Mouse (Mus musculus) E14TG2a.4 (cell line): ENCODE data around the gene Gm5114.
"Not testable (repeated sequence)": the region's sequence is repeated elsewhere in the genome, so short reads cannot be mapped to it uniquely, and the experiment has no call there.

Source experiments
- H3K27me3 ChIP-seq: 2 replicates; pipeline ENCODE4 v1.6.1; 2014; ENCODE audit warnings: low read length, control low read depth; ENCODE audit not compliant: insufficient read depth
- H3K36me3 ChIP-seq: 2 replicates; pipeline ENCODE4 v1.6.1; 2014; ENCODE audit warnings: low read length, control low read depth; ENCODE audit not compliant: insufficient read depth
- H3K4me1 ChIP-seq: replicated peaks from 2 replicates; pipeline ENCODE4 v1.6.1; 2014; ENCODE audit warnings: low read depth, low read length, control low read depth
- H3K4me3 ChIP-seq: replicated peaks from 2 replicates; pipeline ENCODE4 v1.5.1; 2014; ENCODE audit warnings: mild to moderate bottlenecking, low read length
- H3K9me3 ChIP-seq: 2 replicates; pipeline ENCODE4 v1.6.1; 2014; ENCODE audit warnings: low read length, control low read depth
- CTCF ChIP-seq: conservative IDR thresholded peaks from 2 replicates; pipeline ENCODE4 v1.5.1; 2014; ENCODE audit warnings: low read length
- NANOG ChIP-seq: IDR thresholded peaks from 2 replicates; pipeline ENCODE4 v1.6.1; 2014; ENCODE audit warnings: borderline replicate concordance, low read length, mixed read lengths
- POU5F1 ChIP-seq: IDR thresholded peaks from 2 replicates; pipeline ENCODE4 v1.6.1; 2014; ENCODE audit warnings: low read length, borderline replicate concordance

Gene Gm5114

DNA sequence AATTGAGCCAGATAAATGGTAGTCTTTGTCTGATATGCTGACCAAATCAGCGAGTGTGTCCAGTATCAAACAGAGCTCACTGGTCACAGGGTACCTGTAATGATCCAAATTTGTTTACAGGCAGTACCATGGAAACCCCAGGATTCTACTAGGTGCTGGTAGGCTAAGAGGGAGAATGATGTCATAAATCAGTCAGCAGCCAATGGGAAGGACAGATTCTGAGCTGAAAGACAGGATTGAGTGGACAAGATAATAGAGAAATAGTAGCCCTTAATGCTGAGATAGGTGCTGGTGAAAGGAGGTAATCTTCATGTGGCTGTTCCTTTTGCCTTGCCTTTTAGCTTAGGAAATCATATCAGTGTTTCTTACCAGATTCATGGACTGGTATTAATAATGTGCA lies at the start of gene Gm5114:
Gm5114 (minus strand) TSS at position 101 of the 400 bp plus-strand sequence.
- not testable (repeated sequence) for H3K4me1 ChIP-seq, H3K9me3 ChIP-seq, H3K27me3 ChIP-seq, H3K36me3 ChIP-seq, H3K4me3 ChIP-seq

DNA sequence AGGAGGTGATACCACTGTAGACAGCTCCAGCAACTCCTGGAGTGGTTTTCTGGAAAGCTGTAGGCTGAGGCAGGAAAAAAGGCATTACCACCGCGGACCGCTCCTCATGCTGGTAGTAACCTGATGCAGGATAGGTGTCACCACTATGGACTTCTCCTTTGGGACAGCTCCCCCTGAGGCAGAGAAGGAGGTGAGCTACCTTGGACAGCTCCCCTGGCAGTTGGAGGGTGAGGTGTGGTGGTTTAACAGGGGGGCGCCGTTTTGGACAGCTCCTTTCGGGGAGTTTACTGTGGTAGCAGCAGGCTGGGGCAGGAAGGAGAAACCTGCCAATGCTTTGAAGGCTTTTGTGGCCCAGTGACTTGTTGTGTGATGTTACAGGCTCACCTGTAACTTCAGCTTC lies 42.8 kb upstream of the Gm5114 start:
- Histone ChIP-seq H3K9me3 (no peaks in the 10 kb centered on the region), H3K4me1 (peaks cover 6% of the 10 kb centered on the region), H3K36me3 (no peaks in the 10 kb centered on the region), H3K27me3 (no peaks in the 10 kb centered on the region), H3K4me3 (no peak overlapping the region)
- no peak for TF ChIP-seq POU5F1
- TF ChIP-seq NANOG, result no peak
- no peak for TF ChIP-seq CTCF

DNA sequence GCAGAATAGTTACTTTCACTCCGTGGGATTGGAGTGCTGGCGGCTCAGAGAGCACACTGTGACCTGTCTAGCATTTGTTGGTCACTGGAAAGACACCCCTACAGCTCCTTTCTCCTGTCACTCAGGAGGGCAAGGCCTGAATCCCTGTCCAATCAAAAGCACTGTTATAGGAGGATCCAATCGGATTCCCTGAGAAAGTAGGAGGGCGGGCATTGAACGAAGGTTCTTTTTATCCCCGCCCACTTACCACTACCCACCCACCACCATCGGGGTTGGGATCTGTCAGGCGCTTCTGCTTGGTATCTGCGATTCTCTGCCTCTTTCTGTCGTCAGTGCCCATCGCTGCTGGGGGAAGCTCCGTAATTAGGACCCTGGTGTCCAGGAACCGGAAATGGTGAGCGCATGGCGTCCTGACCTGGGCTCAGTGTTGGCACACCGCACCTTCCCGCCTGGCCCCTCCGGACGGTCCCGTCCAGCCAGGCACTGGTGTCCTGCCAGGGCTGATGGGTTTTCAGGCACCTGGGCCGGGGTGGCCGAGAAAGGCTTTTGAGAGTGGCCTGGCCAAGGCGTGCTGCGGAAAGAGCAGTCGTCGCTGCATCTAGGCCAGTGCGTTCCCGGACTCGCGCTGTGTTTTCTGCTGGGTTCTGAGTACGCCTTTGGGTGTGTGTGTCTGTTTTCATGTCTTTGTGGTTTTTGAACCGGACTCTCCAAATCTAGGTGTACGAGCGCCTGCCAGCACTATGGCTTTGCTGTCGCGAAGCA lies 36.5 kb upstream of the Gm5114 start:
- Histone ChIP-seq H3K9me3 (peaks cover 7% of the 10 kb centered on the region; the same call in 1 of the 2 replicates), H3K4me1 (peaks cover 38% of the 10 kb centered on the region), H3K4me3 (peak overlapping the region; percentile 94), H3K27me3 (peaks cover 13% of the 10 kb centered on the region), H3K36me3 (no peaks in the 10 kb centered on the region)
- no peak for TF ChIP-seq POU5F1
- no peak for TF ChIP-seq NANOG

DNA sequence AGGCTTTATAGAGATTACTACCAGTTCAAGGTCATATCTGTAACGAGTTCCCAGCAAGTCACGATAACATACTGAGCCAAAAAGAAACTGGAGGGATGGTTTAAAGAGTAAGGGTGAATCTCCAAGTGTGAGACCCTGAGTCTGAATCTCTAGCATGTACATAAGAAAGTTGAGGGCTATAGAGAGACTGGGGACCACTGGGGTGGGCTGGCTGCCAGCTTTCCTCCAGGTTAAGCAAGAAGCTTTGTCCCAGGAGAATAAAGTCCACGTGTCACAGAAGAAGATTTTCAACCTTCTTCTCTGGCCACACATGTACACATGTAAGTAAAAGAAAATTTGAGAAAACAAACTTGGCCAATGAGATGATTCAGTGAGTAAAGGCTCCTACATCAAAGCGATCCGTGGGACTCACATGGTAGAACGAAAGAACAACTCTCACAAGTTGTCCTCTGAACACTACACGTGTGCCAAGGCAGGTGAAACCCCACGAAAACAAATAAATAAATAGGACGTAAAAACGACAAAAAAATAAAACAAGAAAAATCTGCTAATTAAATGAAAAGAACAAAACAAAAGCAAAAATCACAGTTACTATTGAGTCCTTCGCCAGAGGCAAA lies 35.8 kb upstream of the Gm5114 start:
- Histone ChIP-seq H3K4me1 (peaks cover 38% of the 10 kb centered on the region), H3K4me3 (peak overlapping the region; percentile 94), H3K9me3 (peaks cover 7% of the 10 kb centered on the region; the same call in 1 of the 2 replicates), H3K27me3 (peaks cover 13% of the 10 kb centered on the region), H3K36me3 (no peaks in the 10 kb centered on the region)
- TF ChIP-seq CTCF (no peak), NANOG (no peak), POU5F1 (no peak)

DNA sequence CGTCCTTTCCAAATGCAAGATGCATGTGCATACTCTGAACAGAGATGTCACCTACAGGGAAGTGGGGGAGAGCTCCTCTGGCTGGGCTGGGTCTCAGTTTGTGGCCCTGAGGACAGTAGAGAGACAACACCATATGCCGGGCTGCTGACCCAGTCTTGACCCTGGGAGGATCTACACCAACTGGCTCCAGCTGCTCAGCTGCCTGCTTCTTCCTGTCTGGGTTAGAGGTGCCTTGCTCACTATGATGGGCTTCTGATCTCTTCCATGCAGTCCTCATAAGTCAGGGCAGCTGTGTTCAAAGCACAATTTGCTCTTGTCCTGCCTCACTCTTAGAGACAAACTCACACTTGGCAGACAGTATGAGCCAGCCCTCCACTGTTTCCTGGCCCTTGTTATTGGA lies 28.3 kb upstream of the Gm5114 start:
- TF ChIP-seq POU5F1 (no peak), NANOG (no peak), CTCF (no peak)
- peaks cover 38% of the 10 kb centered on the region for H3K4me1 ChIP-seq
- no peaks in the 10 kb centered on the region for H3K36me3 ChIP-seq
- peaks cover 30% of the 10 kb centered on the region for H3K9me3 ChIP-seq
- H3K27me3 ChIP-seq, result peaks cover 13% of the 10 kb centered on the region
- H3K4me3 ChIP-seq, result no peak overlapping the region

DNA sequence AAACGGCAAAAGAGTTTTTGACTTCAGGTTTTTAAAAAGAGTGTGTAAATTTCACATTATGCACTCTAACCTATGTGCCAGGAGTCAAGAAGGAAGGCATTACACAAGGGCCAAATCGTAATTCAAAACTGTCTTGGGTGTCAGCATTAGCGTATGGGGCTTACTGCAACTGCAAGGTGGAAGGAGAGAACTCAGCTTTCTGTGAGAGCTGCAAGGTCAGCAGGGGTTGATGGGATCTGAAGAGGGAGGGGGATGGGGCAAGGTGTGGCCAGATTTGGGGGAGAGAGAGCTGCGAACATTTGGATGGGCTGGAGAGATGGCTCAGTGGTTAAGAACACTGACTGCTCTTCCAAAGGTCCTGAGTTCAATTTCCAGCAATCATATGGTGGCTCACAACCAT lies 27.4 kb upstream of the Gm5114 start:
- H3K9me3 ChIP-seq, result peaks cover 37% of the 10 kb centered on the region
- no peak for TF ChIP-seq CTCF
- TF ChIP-seq POU5F1, result no peak
- no peak for TF ChIP-seq NANOG
- peaks cover 5% of the 10 kb centered on the region for H3K27me3 ChIP-seq
- H3K36me3 ChIP-seq, result no peaks in the 10 kb centered on the region
- H3K4me1 ChIP-seq, result peaks cover 29% of the 10 kb centered on the region
- no peak overlapping the region for H3K4me3 ChIP-seq
